Mouse (Mus musculus) layer of hippocampus, adult 11-12 months (tissue): ENCODE measurements around the gene 2310046K23Rik.
"Not testable (repeated sequence)": the region's sequence is repeated elsewhere in the genome, so short reads cannot be mapped to it uniquely, and the experiment has no call there.

ENCODE experiments used
- DNase-seq: peaks from one replicate; pipeline ENCODE4 v3.0.0; 2022; ENCODE audit warnings: low spot score

Gene 2310046K23Rik

GRCm38 (mm10) chr3:92534411-92534810 lies at the start of gene 2310046K23Rik:
Gene 2310046K23Rik, minus strand, starts transcription at chr3:92534511.
- no peak for DNase-seq

- no peak for DNase-seq
These were observed 49.0 kb upstream of the 2310046K23Rik start for GRCm38 (mm10) chr3:92583164-92583826.

GRCm38 (mm10) chr3:92579508-92579907 lies 45.2 kb upstream of the 2310046K23Rik start:
- DNase-seq: no peak

GRCm38 (mm10) chr3:92578652-92579413 lies 44.5 kb upstream of the 2310046K23Rik start:
- no peak for DNase-seq

DNA sequence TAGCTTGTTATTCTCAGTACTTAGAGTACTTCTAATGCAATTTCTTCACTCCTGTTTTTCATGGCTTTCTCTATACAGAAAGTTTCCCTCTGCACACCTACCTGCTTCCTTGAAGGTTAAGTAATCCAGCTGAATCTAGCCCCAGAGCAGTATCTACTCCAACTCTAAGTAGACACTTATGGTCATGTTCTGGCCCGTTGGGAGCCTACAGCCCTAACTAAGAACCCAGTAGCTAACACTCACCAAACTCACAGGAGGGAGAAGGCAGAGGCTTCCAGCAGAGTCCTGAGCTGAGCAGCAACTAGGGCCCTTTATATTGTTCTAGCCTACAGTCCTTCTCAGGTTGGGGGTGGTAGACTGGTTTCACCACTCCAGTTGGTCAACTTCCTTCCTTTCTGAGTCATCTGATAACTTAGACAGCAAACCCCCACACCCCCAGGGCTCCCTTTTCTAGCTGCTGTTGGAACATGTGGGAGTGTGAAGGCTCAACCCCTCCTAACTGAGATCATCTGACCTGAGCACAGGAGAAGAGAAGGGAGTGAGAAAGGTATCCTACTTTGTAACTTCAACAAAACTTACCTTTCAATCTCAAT lies 39.2 kb upstream of the 2310046K23Rik start, which contains the start of gene Ivl:
Ivl (minus strand) TSS at position 287 of the 593 bp plus-strand sequence.
- no peak for DNase-seq

- no peak for DNase-seq
These were observed 38.3 kb upstream of the 2310046K23Rik start for GRCm38 (mm10) chr3:92572514-92573155.

- no peak for DNase-seq
These were observed 34.4 kb upstream of the 2310046K23Rik start for GRCm38 (mm10) chr3:92568752-92569151.

GRCm38 (mm10) chr3:92565418-92565817 lies 31.1 kb upstream of the 2310046K23Rik start:
- DNase-seq: no peak

DNA sequence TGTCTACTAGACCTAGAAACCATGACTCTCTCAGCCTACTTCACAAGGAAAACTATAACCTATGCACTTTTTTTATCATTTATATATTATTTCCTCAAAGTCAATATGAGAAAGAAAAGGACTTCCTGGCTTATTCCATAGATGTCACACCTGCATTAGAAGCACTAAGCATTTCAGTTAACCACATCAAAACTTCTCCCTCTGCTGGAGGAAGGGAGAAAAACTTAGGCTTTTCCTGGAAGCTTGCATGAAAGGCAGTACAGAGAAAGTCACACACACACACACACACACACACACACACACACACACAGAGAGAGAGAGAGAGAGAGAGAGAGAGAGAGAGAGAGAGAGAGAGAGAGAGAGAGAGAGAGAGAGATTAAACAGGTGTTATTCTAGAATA lies 22.0 kb downstream of the 2310046K23Rik start:
- DNase-seq: peak; percentile 6

GRCm38 (mm10) chr3:92510786-92511185 lies 23.5 kb downstream of the 2310046K23Rik start:
- DNase-seq: peak; percentile 11

DNA sequence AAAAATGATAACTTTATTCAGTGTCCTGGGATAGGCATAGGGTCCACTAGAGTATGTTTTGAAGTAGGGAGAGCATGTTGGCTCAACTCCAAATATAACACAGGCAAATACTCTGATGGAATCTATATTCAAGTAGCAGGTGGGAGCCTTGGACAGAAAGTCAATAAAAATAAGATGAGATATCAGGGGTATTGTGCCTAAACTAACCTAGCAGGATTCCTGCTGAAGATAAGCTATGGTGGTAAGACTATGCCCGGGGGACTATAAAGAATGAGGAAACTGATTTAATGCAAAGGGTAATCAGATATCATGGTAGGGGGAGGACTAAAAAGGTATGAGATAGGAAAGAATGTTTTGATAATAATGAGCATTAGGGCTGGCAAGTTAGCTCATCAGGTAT lies 26.1 kb downstream of the 2310046K23Rik start:
- no peak for DNase-seq

- no peak for DNase-seq
These were observed 30.8 kb downstream of the 2310046K23Rik start for GRCm38 (mm10) chr3:92503528-92503927.

DNA sequence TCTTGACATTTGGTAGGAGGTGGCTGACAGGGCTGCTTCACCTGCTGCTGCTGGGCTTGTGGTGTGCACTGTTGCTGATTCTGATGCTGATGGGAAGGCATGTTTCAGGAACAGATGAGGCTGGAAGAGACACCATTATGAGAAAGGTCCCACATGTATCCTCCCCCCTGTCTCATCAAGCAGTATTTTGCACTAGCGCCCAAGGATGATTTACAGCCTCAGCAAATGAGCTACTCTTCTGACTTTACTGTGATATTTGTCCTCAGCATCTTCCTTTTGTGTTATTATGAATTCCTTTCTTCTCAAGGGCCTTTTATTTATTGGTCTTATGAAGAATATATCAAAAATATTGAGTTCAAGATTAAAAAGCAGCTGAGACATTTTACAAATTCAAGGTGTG lies 33.9 kb downstream of the 2310046K23Rik start, which contains the start of gene Sprr4:
Sprr4 (minus strand) TSS at position 101 of the 400 bp plus-strand sequence.
- no peak for DNase-seq

DNA sequence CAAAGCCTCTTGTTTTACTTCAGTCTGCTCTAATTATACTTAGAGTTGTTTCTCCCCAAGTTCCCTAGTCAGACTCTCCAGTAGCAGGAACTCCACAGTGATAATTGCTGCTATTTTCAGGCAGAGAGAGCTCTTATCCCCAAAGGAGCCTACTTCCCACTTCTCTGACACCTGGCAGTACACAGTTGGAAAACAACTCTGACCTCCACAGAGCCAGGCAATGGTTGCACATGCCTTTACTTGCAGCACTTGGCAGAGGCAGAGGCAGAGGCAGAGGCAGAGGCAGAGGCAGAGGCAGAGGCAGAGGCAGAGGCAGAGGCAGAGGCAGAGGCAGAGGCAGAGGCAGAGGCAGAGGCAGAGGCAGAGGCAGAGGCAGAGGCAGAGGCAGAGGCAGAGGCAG lies 44.0 kb downstream of the 2310046K23Rik start:
- DNase-seq: not testable (repeated sequence)

DNA sequence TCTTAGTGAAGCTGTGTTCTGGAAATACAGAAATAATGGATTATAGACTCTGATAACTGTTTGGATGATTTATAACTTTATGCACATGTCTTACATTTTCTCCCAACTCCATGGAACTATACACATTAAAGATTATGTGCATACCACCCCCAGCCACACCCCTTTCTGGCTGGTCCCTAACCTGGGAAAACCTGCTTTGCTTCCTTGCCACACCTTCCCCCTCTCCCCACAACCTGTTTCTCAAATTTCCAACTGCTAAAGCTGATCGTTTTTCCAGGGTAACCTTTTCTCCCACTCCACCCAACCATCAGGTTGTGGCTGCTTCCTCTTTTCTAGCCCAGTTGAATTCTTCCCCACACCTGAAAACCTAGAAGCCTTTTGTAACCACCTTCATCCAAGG lies 48.0 kb downstream of the 2310046K23Rik start:
- no peak for DNase-seq

DNA sequence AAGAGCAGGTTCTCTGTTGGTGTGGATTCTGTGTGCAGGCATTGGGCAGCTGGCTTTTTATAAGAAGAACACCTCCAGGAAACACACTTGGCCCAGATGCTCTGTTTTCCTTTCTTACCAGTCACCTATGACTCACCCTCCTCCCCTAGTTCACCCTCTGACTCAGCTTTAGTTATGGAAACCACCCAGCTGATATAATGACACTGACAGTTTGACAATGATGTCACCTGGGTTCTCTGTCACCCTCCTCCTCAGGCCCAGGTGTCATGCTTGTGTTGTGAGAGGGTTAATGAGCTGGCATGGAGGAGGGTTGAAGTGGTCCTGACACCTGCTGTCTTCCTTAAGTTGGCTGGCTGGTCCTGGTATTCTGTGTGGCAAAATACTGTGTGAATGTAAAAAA lies 48.4 kb downstream of the 2310046K23Rik start, which contains the start of gene Sprr1a:
Sprr1a (minus strand) TSS at position 33 of the 400 bp plus-strand sequence.
- DNase-seq: no peak
